Mouse (Mus musculus) Muller cell, postnatal 12 days (primary cell): ENCODE results near the gene Hist1h1t.

Experiments
- DNase-seq: peaks from one replicate; pipeline ENCODE4 v3.0.0-alpha.2; 2015; ENCODE audit errors: inconsistent ontology term

The Hist1h1t gene

GRCm38 (mm10) chr13:23695514-23695913 is at the start of gene Hist1h1t:
Gene Hist1h1t, plus strand, starts transcription at chr13:23695814.
- DNase-seq, result no peak

GRCm38 (mm10) chr13:23659636-23660366 is 35.8 kb upstream of the Hist1h1t start:
- DNase-seq, result peak; percentile 63

- DNase-seq, result no peak
Observed at GRCm38 (mm10) chr13:23662536-23662935, 33.1 kb upstream of the Hist1h1t start.

GRCm38 (mm10) chr13:23681990-23682582 is 13.5 kb upstream of the Hist1h1t start:
- DNase-seq, result no peak

GRCm38 (mm10) chr13:23682623-23682946 is 13.0 kb upstream of the Hist1h1t start:
- DNase-seq, result no peak

GRCm38 (mm10) chr13:23682947-23683754 is 12.5 kb upstream of the Hist1h1t start:
- peak; percentile 57 for DNase-seq

- DNase-seq, result peak; percentile 99
Observed at GRCm38 (mm10) chr13:23683755-23684281, 11.8 kb upstream of the Hist1h1t start, which contains the start of the genes Hist1h2ac and Hist1h2bc. Gene Hist1h2ac, minus strand, starts transcription at chr13:23683948. Gene Hist1h2bc, plus strand, starts transcription at chr13:23684199.

- DNase-seq, result peak; percentile 85
Observed at GRCm38 (mm10) chr13:23684295-23684945, 11.2 kb upstream of the Hist1h1t start.

GRCm38 (mm10) chr13:23685121-23685861 is 10.3 kb upstream of the Hist1h1t start:
- DNase-seq, result peak; percentile 74

GRCm38 (mm10) chr13:23685966-23686365 is 9.6 kb upstream of the Hist1h1t start:
- peak; percentile 14 for DNase-seq

GRCm38 (mm10) chr13:23687181-23687580 is 8.4 kb upstream of the Hist1h1t start:
- DNase-seq, result no peak

- no peak for DNase-seq
Observed at GRCm38 (mm10) chr13:23687907-23688306, 7.7 kb upstream of the Hist1h1t start.

GRCm38 (mm10) chr13:23688956-23689355 is 6.7 kb upstream of the Hist1h1t start:
- no peak for DNase-seq

- no peak for DNase-seq
Observed at GRCm38 (mm10) chr13:23689459-23689858, 6.2 kb upstream of the Hist1h1t start.

GRCm38 (mm10) chr13:23693856-23694440 is 1.7 kb upstream of the Hist1h1t start:
- DNase-seq, result no peak

- no peak for DNase-seq
Observed at GRCm38 (mm10) chr13:23694956-23695355, 658 bp upstream of the Hist1h1t start.

- no peak for DNase-seq
Observed at GRCm38 (mm10) chr13:23696061-23696474, 454 bp downstream of the Hist1h1t start.

GRCm38 (mm10) chr13:23697491-23698299 is 2.1 kb downstream of the Hist1h1t start:
- DNase-seq, result peak; percentile 79

GRCm38 (mm10) chr13:23698300-23698693 is 2.7 kb downstream of the Hist1h1t start, which contains the start of gene Hist1h4c:
Gene Hist1h4c, minus strand, starts transcription at chr13:23698454.
- DNase-seq, result peak; percentile 98

GRCm38 (mm10) chr13:23698996-23699395 is 3.4 kb downstream of the Hist1h1t start:
- no peak for DNase-seq
